Mouse (Mus musculus) E14TG2a.4 (cell line): ENCODE measurements around the gene Ndufaf8.

Source experiments
- CTCF ChIP-seq: conservative IDR thresholded peaks from 2 replicates; pipeline ENCODE4 v1.5.1; 2014; ENCODE audit warnings: low read length
- NANOG ChIP-seq: IDR thresholded peaks from 2 replicates; pipeline ENCODE4 v1.6.1; 2014; ENCODE audit warnings: borderline replicate concordance, low read length, mixed read lengths

GRCm38 (mm10) chr11:120086702-120087152, 12.0 kb upstream of the Ndufaf8 start, which contains the start of gene Cep131:
- TF ChIP-seq CTCF (no peak), NANOG (no peak)
